Mouse (Mus musculus) retina, embryonic 14.5 days (tissue): ENCODE measurements around the gene Zfp398.

ENCODE experiments used
- DNase-seq: peaks from one replicate; pipeline ENCODE4 v3.0.0-alpha.2; 2015; ENCODE audit warnings: low spot score

Gene Zfp398

GRCm38 (mm10) chr6:47903587-47903986 lies 68.1 kb downstream of the Zfp398 start:
- DNase-seq: no peak

GRCm38 (mm10) chr6:47904361-47904760 lies 68.9 kb downstream of the Zfp398 start:
- DNase-seq: no peak

GRCm38 (mm10) chr6:47904917-47905695 lies 69.6 kb downstream of the Zfp398 start:
- no peak for DNase-seq

GRCm38 (mm10) chr6:47906326-47906725 lies 70.9 kb downstream of the Zfp398 start:
- DNase-seq: no peak

- no peak for DNase-seq
These were observed 73.5 kb downstream of the Zfp398 start for GRCm38 (mm10) chr6:47909007-47909406.

- no peak for DNase-seq
These were observed 76.2 kb downstream of the Zfp398 start for GRCm38 (mm10) chr6:47911650-47912049.

- no peak for DNase-seq
These were observed 77.5 kb downstream of the Zfp398 start for GRCm38 (mm10) chr6:47912991-47913390.

- no peak for DNase-seq
These were observed 81.6 kb downstream of the Zfp398 start for GRCm38 (mm10) chr6:47917051-47917450.

GRCm38 (mm10) chr6:47918768-47919274 lies 83.4 kb downstream of the Zfp398 start:
- no peak for DNase-seq

GRCm38 (mm10) chr6:47919646-47920446 lies 84.4 kb downstream of the Zfp398 start:
- peak; percentile 21 for DNase-seq

GRCm38 (mm10) chr6:47920447-47921340 lies 85.2 kb downstream of the Zfp398 start, which contains the start of gene Zfp212:
TSS of gene Zfp212 (plus strand) at chr6:47920476.
- DNase-seq: peak; percentile 93
